Mouse (Mus musculus): Measurements from ENCODE around the gene Srgn. TPM values are rescaled to one million over a fixed set of nuclear protein-coding genes. Genes with fewer than 3 reads are reported as not detected.

Srgn gene
- polyA plus RNA-seq (2017; shearing (Covaris generic)): 1,158 TPM

GRCm38 (mm10) chr10:62527351-62527750 lies at the start of gene Srgn:
Srgn (minus strand) TSS chr10:62527451.

GRCm38 (mm10) chr10:62486618-62487415 lies 40.4 kb downstream of the Srgn start, which contains the start of gene Vps26a:
Vps26a (minus strand) TSS chr10:62486805.

GRCm38 (mm10) chr10:62449364-62450279 lies 77.6 kb downstream of the Srgn start, which contains the start of the genes 4930507D05Rik and Supv3l1:
4930507D05Rik (plus strand) TSS chr10:62449489.
Supv3l1 (minus strand) TSS chr10:62449738.

Other genes with a start within 250 kb of the Srgn start
- 172 TPM for gene Hk1, start 147.5 kb downstream of the Srgn start, polyA plus RNA-seq (2017; shearing (Covaris generic))
- not detected for gene Hkdc1, start 105.0 kb downstream of the Srgn start, polyA plus RNA-seq (2017; shearing (Covaris generic))
- 0.16 TPM for gene 4930507D05Rik, start 78.0 kb downstream of the Srgn start, polyA plus RNA-seq (2017; shearing (Covaris generic))
- gene Supv3l1, start 77.7 kb downstream of the Srgn start, polyA plus RNA-seq (2017; shearing (Covaris generic)): 18.5 TPM
- 81.4 TPM for gene Vps26a, start 40.6 kb downstream of the Srgn start, polyA plus RNA-seq (2017; shearing (Covaris generic))
- 4.2 TPM for gene Kif1bp, start 51.0 kb upstream of the Srgn start, polyA plus RNA-seq (2017; shearing (Covaris generic))
- gene Ddx21, start 74.8 kb upstream of the Srgn start, polyA plus RNA-seq (2017; shearing (Covaris generic)): 55.4 TPM
- gene Ddx50, start 123.8 kb upstream of the Srgn start, polyA plus RNA-seq (2017; shearing (Covaris generic)): 155 TPM
- gene Stox1, start 198.7 kb upstream of the Srgn start, polyA plus RNA-seq (2017; shearing (Covaris generic)): 2.3 TPM

All from CD4-positive, CD25-positive, alpha-beta regulatory T cell, adult 9 weeks (primary cell).